Mouse (Mus musculus) liver, postnatal 0 days (tissue): ENCODE measurements at regions not wholly inside any gene's neighbourhood (a gene's known extent, or its start where the extent isn't known, plus 50 kb on each side); places are given as distances from the start of the nearest gene placed in this dataset.

ENCODE experiments used
- ATAC-seq: fragments of 200-750 bp; cut with Nextera tagmentation; 2 replicates; pipeline ENCODE4 v1.8.0; 2017; ENCODE audit warnings: mild to moderate bottlenecking, moderate library complexity
- DNase-seq: peaks from one replicate; pipeline ENCODE4 v3.0.0-alpha.2; 2016
- H3K27ac ChIP-seq: fragments of 300-500 bp; sonication (generic); 2 replicates; pipeline ENCODE4 v1.5.1; 2014; ENCODE audit warnings: antibody characterized with exemption, moderate library complexity, mild to moderate bottlenecking, low read depth
- H3K27me3 ChIP-seq: fragments of 300-500 bp; sonication (generic); 2 replicates; pipeline ENCODE4 v1.6.1; 2014; ENCODE audit warnings: low read length, control low read depth, mixed read lengths; ENCODE audit not compliant: insufficient read depth
- H3K36me3 ChIP-seq: fragments of 300-500 bp; sonication (generic); replicated peaks from 2 replicates; pipeline ENCODE4 v1.6.1; 2014; ENCODE audit warnings: mild to moderate bottlenecking, control low read depth, low read length, moderate library complexity, mixed read lengths; ENCODE audit not compliant: insufficient read depth
- H3K4me1 ChIP-seq: fragments of 300-500 bp; sonication (generic); 2 replicates; pipeline ENCODE4 v1.6.1; 2014; ENCODE audit warnings: antibody characterized with exemption, mild to moderate bottlenecking, control low read depth; ENCODE audit not compliant: insufficient read depth
- H3K4me2 ChIP-seq: fragments of 300-500 bp; sonication (generic); 2 replicates; pipeline ENCODE4 v1.6.1; 2014; ENCODE audit warnings: low read depth, mild to moderate bottlenecking, low read length, moderate library complexity, mixed read lengths
- H3K4me3 ChIP-seq: fragments of 300-500 bp; sonication (generic); 2 replicates; pipeline ENCODE4 v1.5.1; 2014; ENCODE audit warnings: low read depth, low read length
- H3K9ac ChIP-seq: fragments of 300-500 bp; sonication (generic); replicated peaks from 2 replicates; pipeline ENCODE4 v1.6.1; 2014; ENCODE audit warnings: mild to moderate bottlenecking, moderate library complexity
- H3K9me3 ChIP-seq: fragments of 300-500 bp; sonication (generic); 2 replicates; pipeline ENCODE4 v1.6.1; 2016; ENCODE audit warnings: mild to moderate bottlenecking, control low read depth, low read length, mixed read lengths
- CTCF ChIP-seq: sonication (generic); IDR thresholded peaks from 2 replicates; pipeline ENCODE4 v1.5.1; 2016; ENCODE audit warnings: antibody characterized with exemption, low read depth
- EP300 ChIP-seq: IDR thresholded peaks from 2 replicates; pipeline ENCODE4 v1.6.1; 2016; ENCODE audit warnings: antibody characterized with exemption, low read depth, mild to moderate bottlenecking
- WGBS: fragments of 180-500 bp; shearing (Covaris S2); extraction: QIAGEN DNeasy Blood & Tissue Kit; methylation state at CpG from one replicate; pipeline ENCODE4 v1.1.7; 2014; ENCODE audit not compliant: insufficient replicate concordance; 5-methylcytosine and 5-hydroxymethylcytosine counted together

- no peak overlapping the region for H3K4me3 ChIP-seq
- 71% methylated on average over 4 of the region's 4 CpGs for WGBS
- no peak for ATAC-seq
- TF ChIP-seq EP300 (no peak), CTCF (no peak)
- no peak overlapping the region for H3K4me2 ChIP-seq
- DNase-seq, result no peak
- no peak overlapping the region for H3K27ac ChIP-seq
- H3K36me3 ChIP-seq, result no peaks in the 10 kb centered on the region
- no peaks in the 10 kb centered on the region for H3K4me1 ChIP-seq
- no peaks in the 10 kb centered on the region for H3K27me3 ChIP-seq
- H3K9ac ChIP-seq, result no peak overlapping the region
- H3K9me3 ChIP-seq, result 0 out of 2 replicates have a peak, but pooled peaks cover 3% of the 10 kb centered on the region
Measured at GRCm38 (mm10) chr6:51263595-51263994, 168.9 kb upstream of the Nfe2l3 start.

DNA sequence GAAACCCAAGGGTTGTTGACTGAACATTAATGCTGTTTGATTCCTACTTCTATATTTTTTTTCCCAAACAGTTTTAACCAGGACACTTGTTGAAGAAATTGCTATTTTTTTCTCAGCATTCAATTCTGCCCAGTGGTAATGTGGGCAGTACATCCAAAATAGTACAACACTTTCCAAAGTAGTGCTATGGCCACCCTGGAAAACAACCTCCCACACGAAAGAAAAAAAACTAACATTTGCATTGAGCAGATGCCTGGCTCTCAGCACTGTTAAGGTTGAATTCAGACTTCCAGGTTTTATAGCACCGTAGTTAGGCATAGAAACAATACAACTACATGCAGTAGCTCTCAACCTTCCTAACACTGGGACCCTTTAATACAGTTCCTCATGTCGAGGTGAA is 167.1 kb upstream of the Nfe2l3 start:
- 76% methylated on average over 3 of the region's 3 CpGs for WGBS
- Histone ChIP-seq H3K4me3 (no peak overlapping the region), H3K27ac (no peak overlapping the region), H3K4me1 (peaks cover 5% of the 10 kb centered on the region), H3K36me3 (no peaks in the 10 kb centered on the region), H3K27me3 (no peaks in the 10 kb centered on the region), H3K9ac (no peak overlapping the region), H3K9me3 (0 out of 2 replicates have a peak, but pooled peaks cover 3% of the 10 kb centered on the region), H3K4me2 (no peak overlapping the region)
- DNase-seq, result no peak
- ATAC-seq, result no peak
- TF ChIP-seq CTCF (no peak), EP300 (no peak)

DNA sequence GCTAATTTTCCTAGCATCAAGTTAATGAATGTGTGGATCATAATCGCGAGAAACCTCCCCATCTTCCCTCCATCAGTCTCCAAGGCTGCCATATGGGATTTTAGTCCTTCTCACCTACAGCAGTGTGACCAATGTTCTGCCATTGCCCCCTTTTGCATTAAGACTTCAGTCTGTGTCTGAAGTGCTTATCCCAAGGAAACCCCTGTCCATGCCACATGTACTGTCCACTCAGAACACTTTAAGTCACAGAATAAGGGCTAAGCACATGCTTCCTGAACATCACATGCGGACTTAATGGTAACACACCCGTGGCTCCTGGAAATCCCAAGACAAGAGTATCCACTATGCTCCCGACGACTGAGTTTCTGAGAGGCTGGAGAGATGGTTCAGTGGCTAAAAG is 165.7 kb upstream of the Nfe2l3 start:
- H3K4me3 ChIP-seq, result no peak overlapping the region
- H3K9me3 ChIP-seq, result no peaks in the 10 kb centered on the region
- 78% methylated on average over 6 of the region's 6 CpGs for WGBS
- no peaks in the 10 kb centered on the region for H3K27me3 ChIP-seq
- no peak overlapping the region for H3K4me2 ChIP-seq
- DNase-seq (no peak), ATAC-seq (no peak)
- H3K4me1 ChIP-seq, result peaks cover 5% of the 10 kb centered on the region
- H3K9ac ChIP-seq, result no peak overlapping the region
- no peak overlapping the region for H3K27ac ChIP-seq
- TF ChIP-seq EP300 (no peak), CTCF (no peak)
- H3K36me3 ChIP-seq, result no peaks in the 10 kb centered on the region

- Histone ChIP-seq H3K4me3 (no peak overlapping the region), H3K27ac (no peak overlapping the region), H3K4me1 (peaks cover 5% of the 10 kb centered on the region), H3K36me3 (no peaks in the 10 kb centered on the region), H3K9ac (no peak overlapping the region), H3K9me3 (no peaks in the 10 kb centered on the region), H3K27me3 (no peaks in the 10 kb centered on the region), H3K4me2 (no peak overlapping the region)
- ATAC-seq (no peak), DNase-seq (no peak)
- 71% methylated on average over 5 of the region's 5 CpGs for WGBS
- TF ChIP-seq EP300, result no peak
- TF ChIP-seq CTCF, result no peak
Measured at GRCm38 (mm10) chr6:51267888-51268287, 164.6 kb upstream of the Nfe2l3 start.

GRCm38 (mm10) chr6:51268931-51269330 is 163.5 kb upstream of the Nfe2l3 start:
- peak overlapping the region; percentile 97 for H3K4me2 ChIP-seq
- no peak overlapping the region for H3K4me3 ChIP-seq
- 64% methylated on average over 5 of the region's 5 CpGs for WGBS
- no peaks in the 10 kb centered on the region; the same call in 1 of the 2 replicates for H3K27me3 ChIP-seq
- no peak overlapping the region for H3K9ac ChIP-seq
- TF ChIP-seq EP300 (no peak), CTCF (no peak)
- H3K27ac ChIP-seq, result peak overlapping the region; percentile 83; the same call in 1 of the 2 replicates
- ATAC-seq, result no peak
- no peak for DNase-seq
- no peaks in the 10 kb centered on the region for H3K36me3 ChIP-seq
- peaks cover 5% of the 10 kb centered on the region for H3K4me1 ChIP-seq
- no peaks in the 10 kb centered on the region for H3K9me3 ChIP-seq

DNA sequence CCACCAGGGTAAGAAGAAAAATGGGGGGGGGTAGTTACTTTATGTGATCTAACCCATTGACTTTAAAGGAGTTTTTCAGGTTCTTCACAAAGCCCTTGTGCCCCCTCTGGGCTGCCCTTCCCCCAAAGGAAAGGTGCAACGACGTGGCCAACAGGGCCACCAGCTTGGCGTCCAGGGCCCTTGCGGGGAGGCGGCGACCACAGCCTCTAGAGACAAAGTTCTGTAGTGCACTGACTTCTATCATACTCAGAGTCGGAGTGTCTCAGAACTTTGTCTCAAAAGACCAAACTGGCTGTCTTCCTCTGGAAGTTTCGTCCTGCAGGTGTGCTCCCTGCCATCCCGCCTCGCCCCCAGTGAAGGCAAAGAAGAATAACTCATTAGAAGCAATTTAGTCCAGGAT is 162.9 kb upstream of the Nfe2l3 start:
- TF ChIP-seq EP300, result no peak
- no peak for TF ChIP-seq CTCF
- DNase-seq, result peak; percentile 22
- WGBS, result 18% methylated on average over 10 of the region's 10 CpGs
- Histone ChIP-seq H3K36me3 (no peaks in the 10 kb centered on the region), H3K27me3 (no peaks in the 10 kb centered on the region; the same call in 1 of the 2 replicates), H3K4me3 (peak overlapping the region; percentile 72), H3K27ac (peak overlapping the region; percentile 83; the same call in 1 of the 2 replicates), H3K9me3 (no peaks in the 10 kb centered on the region), H3K9ac (peak overlapping the region; percentile 80), H3K4me2 (peak overlapping the region; percentile 97), H3K4me1 (peaks cover 5% of the 10 kb centered on the region)
- ATAC-seq, result no peak
